Mouse (Mus musculus) neural tube, embryonic 12.5 days (tissue): ENCODE results near the gene Dlk1. TPM values are rescaled to one million over a fixed set of nuclear protein-coding genes. Genes with fewer than 3 reads are reported as not detected.
A peak's percentile ranks its signal among the peaks of the same experiment; 100 is the strongest.
"Not testable (repeated sequence)": the region's sequence is repeated elsewhere in the genome, so short reads cannot be mapped to it uniquely, and the experiment has no call there.

Experiments used
- ATAC-seq: fragments of 200-750 bp; cut with Nextera tagmentation; 2 replicates; pipeline ENCODE4 v1.8.0; 2017; ENCODE audit warnings: low read depth, mild to moderate bottlenecking, moderate TSS enrichment, moderate library complexity; ENCODE audit not compliant: low FRiP score
- H3K27ac ChIP-seq: fragments of 300-500 bp; sonication (generic); 2 replicates; pipeline ENCODE4 v1.5.1; 2016
- H3K27me3 ChIP-seq: fragments of 300-500 bp; sonication (generic); replicated peaks from 2 replicates; pipeline ENCODE4 v1.6.1; 2016; ENCODE audit warnings: mild to moderate bottlenecking
- H3K36me3 ChIP-seq: fragments of 300-500 bp; sonication (generic); 2 replicates; pipeline ENCODE4 v1.6.1; 2016; ENCODE audit warnings: mild to moderate bottlenecking
- H3K4me1 ChIP-seq: fragments of 300-500 bp; sonication (generic); 2 replicates; pipeline ENCODE4 v1.6.1; 2016
- H3K4me2 ChIP-seq: fragments of 300-500 bp; sonication (generic); replicated peaks from 2 replicates; pipeline ENCODE4 v1.6.1; 2016; ENCODE audit warnings: mild to moderate bottlenecking
- H3K4me3 ChIP-seq: fragments of 300-500 bp; sonication (generic); 2 replicates; pipeline ENCODE4 v1.5.1; 2016
- H3K9ac ChIP-seq: fragments of 300-500 bp; sonication (generic); 2 replicates; pipeline ENCODE4 v1.6.1; 2016; ENCODE audit warnings: mild to moderate bottlenecking
- H3K9me3 ChIP-seq: fragments of 300-500 bp; sonication (generic); 2 replicates; pipeline ENCODE4 v1.6.1; 2016; ENCODE audit warnings: mild to moderate bottlenecking
- WGBS: fragments of 180-500 bp; shearing (Covaris S2); methylation state at CpG from one replicate; pipeline ENCODE4 v1.1.7; 2016; 5-methylcytosine and 5-hydroxymethylcytosine counted together
- polyA plus RNA-seq: library from polyadenylated mRNA; unstranded; fragments of >200 nt; fragmentation: Nextera tagmentation; extraction: Ambion mirVana; gene quantifications from 2 replicates; pipeline ENCODE4 v1.2.1, GENCODE M21; 2016

The Dlk1 gene
- polyA plus RNA-seq, 1 experiment from 2014 or later = 100 TPM

DNA sequence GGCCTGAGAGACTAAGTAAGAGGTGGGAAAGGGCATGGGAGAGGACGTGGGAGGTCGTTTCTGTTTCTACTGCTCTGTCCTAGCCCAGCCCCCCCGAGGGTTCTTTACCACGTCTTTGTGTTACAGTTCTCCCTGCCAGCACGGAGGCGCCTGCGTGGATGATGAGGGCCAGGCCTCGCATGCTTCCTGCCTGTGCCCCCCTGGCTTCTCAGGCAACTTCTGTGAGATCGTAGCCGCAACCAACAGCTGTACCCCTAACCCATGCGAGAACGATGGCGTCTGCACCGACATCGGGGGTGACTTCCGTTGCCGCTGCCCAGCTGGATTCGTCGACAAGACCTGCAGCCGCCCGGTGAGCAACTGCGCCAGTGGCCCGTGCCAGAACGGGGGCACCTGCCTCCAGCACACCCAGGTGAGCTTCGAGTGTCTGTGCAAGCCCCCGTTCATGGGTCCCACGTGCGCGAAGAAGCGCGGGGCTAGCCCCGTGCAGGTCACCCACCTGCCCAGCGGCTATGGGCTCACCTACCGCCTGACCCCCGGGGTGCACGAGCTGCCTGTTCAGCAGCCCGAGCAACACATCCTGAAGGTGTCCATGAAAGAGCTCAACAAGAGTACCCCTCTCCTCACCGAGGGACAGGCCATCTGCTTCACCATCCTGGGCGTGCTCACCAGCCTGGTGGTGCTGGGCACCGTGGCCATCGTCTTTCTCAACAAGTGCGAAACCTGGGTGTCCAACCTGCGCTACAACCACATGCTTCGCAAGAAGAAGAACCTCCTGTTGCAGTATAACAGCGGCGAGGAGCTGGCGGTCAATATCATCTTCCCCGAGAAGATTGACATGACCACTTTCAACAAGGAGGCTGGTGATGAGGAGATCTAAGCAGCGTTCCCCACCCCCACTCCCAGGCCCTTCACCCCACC lies 7.1 kb downstream of the Dlk1 start:
- 0 out of 2 replicates have a peak, but pooled peaks have one; percentile 27 for ATAC-seq
- Histone ChIP-seq H3K4me1 (peaks cover 47% of the 10 kb centered on the region), H3K4me2 (peak overlapping the region; percentile 51), H3K27me3 (peaks cover 41% of the 10 kb centered on the region), H3K9ac (0 out of 2 replicates have a peak overlapping the region, but pooled peaks have one; percentile 29), H3K9me3 (no peaks in the 10 kb centered on the region), H3K27ac (no peak overlapping the region), H3K36me3 (no peaks in the 10 kb centered on the region), H3K4me3 (peak overlapping the region; percentile 20)
- WGBS = 34% methylated on average over 49 of the region's 49 CpGs

GRCm38 (mm10) chr12:109462594-109462993 lies 10.0 kb downstream of the Dlk1 start:
- H3K36me3 ChIP-seq = no peaks in the 10 kb centered on the region
- H3K27me3 ChIP-seq = peaks cover 22% of the 10 kb centered on the region
- peaks cover 24% of the 10 kb centered on the region for H3K4me1 ChIP-seq
- ATAC-seq = no peak
- H3K9ac ChIP-seq = no peak overlapping the region
- no peak overlapping the region for H3K4me2 ChIP-seq
- no peaks in the 10 kb centered on the region for H3K9me3 ChIP-seq
- no peak overlapping the region for H3K27ac ChIP-seq
- WGBS = 76% methylated on average over 10 of the region's 10 CpGs
- H3K4me3 ChIP-seq = no peak overlapping the region

- H3K27ac ChIP-seq, H3K4me3 ChIP-seq, H3K4me2 ChIP-seq, H3K4me1 ChIP-seq, H3K9me3 ChIP-seq, H3K9ac ChIP-seq, H3K27me3 ChIP-seq, H3K36me3 ChIP-seq, ATAC-seq: not testable (repeated sequence)
- 88% methylated on average over 4 of the region's 4 CpGs for WGBS
Measured at GRCm38 (mm10) chr12:109467417-109467816, 14.8 kb downstream of the Dlk1 start.

DNA sequence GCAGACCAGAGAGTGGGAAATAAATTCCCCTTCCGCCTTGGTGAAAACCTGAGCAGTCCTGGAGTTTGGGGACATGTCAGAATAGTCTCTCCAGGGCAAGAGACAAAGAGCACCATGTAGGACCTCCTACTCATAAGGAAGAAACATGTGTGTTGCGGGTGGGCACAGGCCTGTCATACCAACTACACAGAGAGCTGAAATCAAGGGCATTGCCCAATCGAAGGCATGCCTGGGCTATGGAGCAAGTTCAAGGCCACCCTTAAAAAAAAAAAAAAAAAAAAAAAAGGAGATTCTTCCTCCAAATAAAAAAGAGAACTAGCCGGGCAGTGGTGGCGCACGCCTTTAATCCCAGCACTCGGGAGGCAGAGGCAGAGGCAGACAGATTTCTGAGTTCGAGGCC lies 17.2 kb downstream of the Dlk1 start:
- Histone ChIP-seq H3K9me3 (no peaks in the 10 kb centered on the region), H3K9ac (no peak overlapping the region), H3K36me3 (no peaks in the 10 kb centered on the region), H3K4me2 (no peak overlapping the region), H3K4me3 (no peak overlapping the region), H3K27me3 (no peaks in the 10 kb centered on the region), H3K4me1 (no peaks in the 10 kb centered on the region), H3K27ac (no peak overlapping the region)
- no peak for ATAC-seq
- 92% methylated on average over 8 of the region's 8 CpGs for WGBS

DNA sequence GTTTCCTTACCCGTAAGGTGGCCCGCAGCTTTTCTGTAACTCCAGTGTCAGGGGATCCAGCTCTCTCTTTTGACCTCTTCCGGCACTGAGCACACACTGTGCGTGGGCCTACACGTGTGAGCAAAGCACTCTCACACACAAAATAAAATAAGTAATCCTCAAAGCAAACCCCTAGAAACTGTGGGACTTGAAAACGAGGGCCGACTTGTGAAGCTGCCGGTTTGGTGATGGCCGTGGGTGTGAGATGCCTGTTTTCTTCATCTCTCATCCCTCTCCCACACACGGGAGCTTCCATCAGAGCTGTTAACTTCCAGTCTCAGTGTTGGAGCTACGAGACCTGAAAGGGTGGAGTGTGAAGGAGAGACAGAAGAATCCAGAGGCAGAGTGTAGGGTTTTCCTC lies 20.0 kb downstream of the Dlk1 start:
- no peak overlapping the region for H3K27ac ChIP-seq
- no peak overlapping the region for H3K4me2 ChIP-seq
- no peaks in the 10 kb centered on the region for H3K36me3 ChIP-seq
- no peaks in the 10 kb centered on the region; the same call in 1 of the 2 replicates for H3K27me3 ChIP-seq
- 89% methylated on average over 11 of the region's 11 CpGs for WGBS
- H3K9me3 ChIP-seq = no peaks in the 10 kb centered on the region
- ATAC-seq = no peak
- no peaks in the 10 kb centered on the region for H3K4me1 ChIP-seq
- H3K9ac ChIP-seq = no peak overlapping the region
- H3K4me3 ChIP-seq = no peak overlapping the region

DNA sequence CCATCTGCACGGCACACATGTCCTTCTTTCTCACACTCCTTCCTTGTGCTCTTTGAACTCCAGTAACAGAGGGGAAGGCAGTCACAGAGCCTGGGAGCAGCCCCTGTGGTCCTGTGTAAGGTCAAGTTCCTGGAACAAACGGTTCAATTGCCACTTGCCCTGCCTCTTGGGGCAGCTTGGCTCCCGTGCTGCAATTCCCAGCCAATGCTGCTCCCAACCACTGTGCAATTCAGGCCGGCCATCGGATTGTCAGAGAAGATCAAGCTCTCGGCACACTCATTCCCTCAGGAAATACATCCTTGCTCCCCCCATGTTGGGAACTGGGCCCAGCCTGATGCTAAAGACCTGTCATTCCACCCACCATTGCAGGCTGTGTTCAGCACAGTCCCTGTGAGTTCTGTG lies 21.0 kb downstream of the Dlk1 start:
- 39% methylated on average over 6 of the region's 6 CpGs for WGBS
- Histone ChIP-seq H3K27ac (no peak overlapping the region), H3K36me3 (no peaks in the 10 kb centered on the region), H3K4me2 (no peak overlapping the region), H3K27me3 (no peaks in the 10 kb centered on the region; the same call in 1 of the 2 replicates), H3K9me3 (no peaks in the 10 kb centered on the region), H3K4me3 (no peak overlapping the region), H3K9ac (no peak overlapping the region), H3K4me1 (no peaks in the 10 kb centered on the region)
- ATAC-seq = no peak

GRCm38 (mm10) chr12:109474187-109474606 lies 21.6 kb downstream of the Dlk1 start:
- Histone ChIP-seq H3K27ac (no peak overlapping the region), H3K4me2 (no peak overlapping the region), H3K9ac (no peak overlapping the region), H3K9me3 (no peaks in the 10 kb centered on the region), H3K4me1 (no peaks in the 10 kb centered on the region), H3K27me3 (no peaks in the 10 kb centered on the region; the same call in 1 of the 2 replicates), H3K4me3 (no peak overlapping the region), H3K36me3 (no peaks in the 10 kb centered on the region)
- WGBS = 76% methylated on average over 9 of the region's 9 CpGs
- no peak for ATAC-seq

- no peaks in the 10 kb centered on the region for H3K36me3 ChIP-seq
- H3K9ac ChIP-seq = no peak overlapping the region
- H3K4me3 ChIP-seq = no peak overlapping the region
- H3K27ac ChIP-seq = no peak overlapping the region
- no peaks in the 10 kb centered on the region for H3K9me3 ChIP-seq
- 90% methylated on average over 4 of the region's 4 CpGs for whole genome bisulfite sequencing
- no peak for ATAC-seq
- no peak overlapping the region for H3K4me2 ChIP-seq
- H3K4me1 ChIP-seq = no peaks in the 10 kb centered on the region
- H3K27me3 ChIP-seq = no peaks in the 10 kb centered on the region; the same call in 1 of the 2 replicates
Measured at GRCm38 (mm10) chr12:109475501-109475900, 22.9 kb downstream of the Dlk1 start.

DNA sequence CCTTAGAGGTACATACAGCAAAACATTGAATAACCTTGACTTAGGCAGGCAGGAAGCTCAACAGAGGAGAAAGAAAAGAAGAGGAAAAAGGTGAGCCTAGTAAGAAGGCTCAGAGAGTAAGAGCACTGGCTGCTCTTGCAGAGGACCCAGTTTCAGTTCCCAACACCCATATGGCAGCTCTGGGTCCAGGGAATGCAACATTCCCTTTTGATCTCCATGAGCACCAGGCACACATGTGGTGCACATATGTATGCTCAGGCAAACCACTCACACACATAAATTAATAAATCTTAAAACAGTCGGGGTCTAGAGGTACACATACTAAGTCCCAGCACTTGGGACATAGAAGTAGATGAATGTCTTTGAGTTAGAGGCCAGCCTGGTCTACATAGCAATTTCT lies 33.9 kb downstream of the Dlk1 start:
- not testable (repeated sequence) for H3K4me2 ChIP-seq, H3K36me3 ChIP-seq, ATAC-seq, H3K9ac ChIP-seq, H3K4me3 ChIP-seq, H3K27me3 ChIP-seq, H3K27ac ChIP-seq, H3K9me3 ChIP-seq, H3K4me1 ChIP-seq
- WGBS = 67% methylated on average over 1 of the region's 1 CpGs

DNA sequence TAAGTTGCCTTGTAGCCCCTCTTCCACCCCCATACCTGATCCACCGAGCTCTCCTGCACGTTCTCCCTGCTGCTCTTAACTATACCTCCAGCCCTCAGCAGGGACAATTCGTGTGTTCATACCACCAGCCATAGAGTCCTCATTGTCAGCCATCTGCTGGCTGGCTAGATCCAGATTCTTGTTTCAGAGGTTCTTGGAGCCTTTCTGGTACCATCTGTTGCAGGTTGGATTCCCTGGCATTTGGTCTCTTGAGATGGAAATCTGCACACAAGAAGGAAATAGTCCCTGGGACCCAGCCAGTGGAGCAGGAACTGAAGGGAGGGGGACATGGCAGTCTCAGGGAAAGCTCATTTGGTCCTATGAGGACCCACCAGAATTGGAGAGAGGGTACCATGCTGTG lies 39.1 kb downstream of the Dlk1 start:
- no peak overlapping the region for H3K27ac ChIP-seq
- WGBS = 78% methylated on average over 3 of the region's 3 CpGs
- no peaks in the 10 kb centered on the region for H3K4me1 ChIP-seq
- no peak overlapping the region for H3K9ac ChIP-seq
- no peaks in the 10 kb centered on the region for H3K36me3 ChIP-seq
- H3K4me3 ChIP-seq = no peak overlapping the region
- H3K4me2 ChIP-seq = no peak overlapping the region
- no peaks in the 10 kb centered on the region for H3K27me3 ChIP-seq
- ATAC-seq = no peak
- no peaks in the 10 kb centered on the region for H3K9me3 ChIP-seq

- H3K27me3 ChIP-seq = no peaks in the 10 kb centered on the region
- H3K4me2 ChIP-seq = no peak overlapping the region
- H3K9me3 ChIP-seq = no peaks in the 10 kb centered on the region
- ATAC-seq = no peak
- no peak overlapping the region for H3K9ac ChIP-seq
- H3K36me3 ChIP-seq = no peaks in the 10 kb centered on the region
- H3K27ac ChIP-seq = no peak overlapping the region
- 82% methylated on average over 9 of the region's 9 CpGs for WGBS
- H3K4me3 ChIP-seq = no peak overlapping the region
- H3K4me1 ChIP-seq = no peaks in the 10 kb centered on the region
Measured at GRCm38 (mm10) chr12:109493381-109493780, 40.8 kb downstream of the Dlk1 start.

DNA sequence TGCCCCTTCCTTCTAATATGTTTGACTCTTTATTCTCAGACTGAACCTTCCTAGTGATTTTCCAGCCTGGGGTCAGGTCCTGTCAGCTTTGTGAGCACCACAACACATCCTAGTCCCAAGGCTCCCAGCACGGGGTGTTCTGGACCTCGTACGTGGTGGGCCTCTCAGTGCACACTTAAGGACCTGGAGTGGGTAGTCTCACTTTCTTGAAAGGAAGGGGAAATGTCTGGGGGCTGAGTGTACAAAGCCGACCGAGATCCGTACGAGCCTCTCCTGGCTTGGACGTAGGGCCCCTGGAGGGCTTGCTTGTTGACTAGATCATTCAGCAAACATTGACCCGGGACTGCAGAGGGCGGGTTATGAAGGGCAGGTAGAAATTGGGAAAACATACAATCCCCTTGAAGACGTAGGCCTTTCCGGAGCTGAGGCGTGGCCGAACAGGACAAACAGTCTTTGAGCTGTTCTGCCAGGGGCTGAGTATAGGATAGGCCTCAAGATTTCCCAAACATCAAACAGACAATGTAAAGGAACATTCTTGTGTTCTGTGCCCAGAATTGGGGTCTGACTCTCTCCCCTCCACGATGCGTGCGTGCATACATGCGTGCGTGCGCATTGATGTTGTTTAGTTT lies 42.5 kb downstream of the Dlk1 start:
- Histone ChIP-seq H3K9ac (no peak overlapping the region), H3K36me3 (no peaks in the 10 kb centered on the region), H3K27me3 (no peaks in the 10 kb centered on the region), H3K4me2 (no peak overlapping the region), H3K4me1 (no peaks in the 10 kb centered on the region), H3K4me3 (no peak overlapping the region), H3K9me3 (no peaks in the 10 kb centered on the region), H3K27ac (no peak overlapping the region)
- ATAC-seq = no peak
- 83% methylated on average over 20 of the region's 20 CpGs for WGBS
